Mouse (Mus musculus): Measurements from ENCODE around the gene Olfr466. TPM values are rescaled to one million over a fixed set of nuclear protein-coding genes. Genes with fewer than 3 reads are reported as not detected.

Gene Olfr466
- polyA plus RNA-seq (2012; ENCODE audit: low replicate concordance): not detected in 2 replicates

GRCm38 (mm10) chr13:65149940-65150339, at the start of gene Olfr466:
Gene Olfr466, plus strand, starts transcription at chr13:65150240.

GRCm38 (mm10) chr13:65112459-65113110, 37.5 kb upstream of the Olfr466 start, which contains the start of gene Mfsd14b:
Gene Mfsd14b, minus strand, starts transcription at chr13:65112975.

GRCm38 (mm10) chr13:65137789-65138188, 12.3 kb upstream of the Olfr466 start, which contains the start of gene Olfr465-ps1:
Gene Olfr465-ps1, plus strand, starts transcription at chr13:65138089.

Other genes with a start within 250 kb of the Olfr466 start
- gene Cntnap3, start 246.3 kb upstream of the Olfr466 start, polyA plus RNA-seq (2012; ENCODE audit: low replicate concordance): not detected in 2 replicates
- gene Spata31, start 232.8 kb upstream of the Olfr466 start, polyA plus RNA-seq (2012; ENCODE audit: low replicate concordance): not detected in 2 replicates
- gene Spata31d1c, start 117.2 kb upstream of the Olfr466 start, polyA plus RNA-seq (2012; ENCODE audit: low replicate concordance): not detected in 2 replicates
- not detected in 2 replicates for gene Prss47, start 97.5 kb upstream of the Olfr466 start, polyA plus RNA-seq (2012; ENCODE audit: low replicate concordance)
- gene Mfsd14b, start 37.3 kb upstream of the Olfr466 start, polyA plus RNA-seq (2012; ENCODE audit: low replicate concordance): 15.9 and 18.0 TPM in 2 replicates
- gene Olfr465-ps1, start 12.2 kb upstream of the Olfr466 start, polyA plus RNA-seq (2012; ENCODE audit: low replicate concordance): not detected in 2 replicates
- gene Nlrp4f, start 55.7 kb downstream of the Olfr466 start, polyA plus RNA-seq (2012; ENCODE audit: low replicate concordance): not detected in 2 replicates
- gene Gm10775, start 109.3 kb downstream of the Olfr466 start, polyA plus RNA-seq (2012; ENCODE audit: low replicate concordance): not detected in 2 replicates
- 6.3 and 8.8 TPM in 2 replicates for gene Zfp369, start 128.6 kb downstream of the Olfr466 start, polyA plus RNA-seq (2012; ENCODE audit: low replicate concordance)